Mouse (Mus musculus): ENCODE measurements around the gene Prkg1.

DNA sequence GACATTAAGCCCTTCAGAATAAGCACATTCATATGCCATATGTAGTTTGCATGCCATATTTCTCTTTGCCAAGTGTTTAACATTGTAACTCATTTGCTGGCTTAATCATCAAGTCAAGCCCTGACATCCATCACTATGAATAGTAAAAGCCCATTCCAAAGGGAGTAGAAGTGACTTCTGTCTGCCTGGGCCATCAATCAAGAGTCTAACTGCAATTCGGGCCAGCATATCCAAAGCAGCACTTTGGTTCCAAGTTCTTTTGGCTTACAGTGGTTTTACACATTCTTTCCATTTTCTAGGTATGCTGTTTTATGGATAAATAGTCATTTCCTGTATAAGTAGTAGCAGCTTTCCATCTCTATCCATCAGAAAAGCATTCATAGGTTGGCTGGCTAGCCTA is 409.9 kb downstream of the Prkg1 start:
- TF ChIP-seq CTCF (IDR thresholded peaks at IDR 0.05; ENCODE audit: low read depth) (no peak), EP300 (IDR thresholded peaks at IDR 0.05; ENCODE audit: low read depth) (no peak)
